Mouse (Mus musculus) liver, adult 2 months (tissue): ENCODE results near the gene Col12a1.

Source experiments
- CTCF ChIP-seq: fragments of 200-500 bp; IDR thresholded peaks from 2 replicates; pipeline ENCODE4 v1.5.1; 2011; ENCODE audit warnings: low read depth, low read length, control low read depth
- POLR2A ChIP-seq: fragments of 200-500 bp; IDR thresholded peaks from 2 replicates; pipeline ENCODE4 v1.6.1; 2011; ENCODE audit warnings: low read length, control low read depth; ENCODE audit not compliant: insufficient read depth; ENCODE audit errors: extremely low read depth

- TF ChIP-seq CTCF (no peak), POLR2A (no peak)
Measured at GRCm38 (mm10) chr9:79605722-79606121, 112.9 kb downstream of the Col12a1 start.
